Mouse (Mus musculus): ENCODE results near the gene Sgpl1.

GRCm38 (mm10) chr10:61072324-61072723 is 75.2 kb downstream of the Sgpl1 start:
- peak; percentile 86 for TF ChIP-seq CTCF (IDR thresholded peaks at IDR 0.05; ENCODE audit: low read depth)
- TF ChIP-seq EP300 (IDR thresholded peaks at IDR 0.05; ENCODE audit: low read depth): no peak
